ENCODE assay signal across 31 mouse cellular contexts in genomic region chr1:84079566-84079965, GRCm38 (mm10).
DNase-seq lines count a peak whose midpoint lies in the region; ATAC-seq and TF ChIP-seq lines count a peak whose summit lies in the region.
"Had no signal": no experiment of that assay in that cellular context is flagged by ENCODE, and none has a peak within 500 bp of the region (broad histone marks: within the 10 kb centered on the region; RNA-seq: fewer than 3 reads in every experiment).

No protein-coding gene starts in this region.

- H3K27ac ChIP-seq in hindbrain, embryonic 13.5 days: peak overlapping the region; percentile 56
- H3K27ac ChIP-seq in hindbrain, embryonic 11.5 days (ENCODE audit: low read depth, low read length): no peak overlapping the region
- no peak overlapping the region for H3K27ac ChIP-seq in midbrain, embryonic 15.5 days
- no peak overlapping the region for H3K27ac ChIP-seq in midbrain, embryonic 10.5 days (replicated peaks)
- H3K27ac ChIP-seq in hindbrain, postnatal 0 days: peak overlapping the region; percentile 20; the same call in 1 of the 2 replicates
- H3K27ac ChIP-seq: embryonic facial prominence, embryonic 12.5 days; heart, embryonic 10.5 days; kidney, embryonic 15.5 days; left cerebral cortex, adult 2 months; limb, embryonic 13.5 days; lung, embryonic 15.5 days; midbrain, embryonic 12.5 days; stomach, postnatal 0 days had no signal

- no peak overlapping the region for H3K4me3 ChIP-seq in hindbrain, embryonic 13.5 days
- H3K4me3 ChIP-seq in hindbrain, embryonic 11.5 days (ENCODE audit: low read depth, low read length): no peak overlapping the region
- no peak overlapping the region for H3K4me3 ChIP-seq in midbrain, embryonic 15.5 days
- H3K4me3 ChIP-seq in midbrain, embryonic 10.5 days: no peak overlapping the region
- no peak overlapping the region for H3K4me3 ChIP-seq in hindbrain, postnatal 0 days (ENCODE audit: low read length)
- H3K4me3 ChIP-seq: embryonic facial prominence, embryonic 12.5 days; heart, embryonic 10.5 days; kidney, embryonic 15.5 days; left cerebral cortex, adult 2 months; limb, embryonic 13.5 days; lung, embryonic 15.5 days; midbrain, embryonic 12.5 days; myocyte had no signal

- peaks cover 12% of the 10 kb centered on the region for H3K4me1 ChIP-seq in hindbrain, embryonic 13.5 days (replicated peaks)
- H3K4me1 ChIP-seq in hindbrain, embryonic 11.5 days (replicated peaks; ENCODE audit: control insufficient read depth, insufficient read depth, low read length): no peaks in the 10 kb centered on the region
- H3K4me1 ChIP-seq in midbrain, embryonic 15.5 days: 0 out of 2 replicates have a peak, but pooled peaks cover 5% of the 10 kb centered on the region
- H3K4me1 ChIP-seq in midbrain, embryonic 10.5 days: no peaks in the 10 kb centered on the region
- H3K4me1 ChIP-seq in hindbrain, postnatal 0 days (ENCODE audit: insufficient read depth, low read length): no peaks in the 10 kb centered on the region
- H3K4me1 ChIP-seq: heart, embryonic 10.5 days; kidney, embryonic 15.5 days; limb, embryonic 13.5 days; lung, embryonic 15.5 days; midbrain, embryonic 12.5 days had no signal

- no peaks in the 10 kb centered on the region for H3K27me3 ChIP-seq in hindbrain, embryonic 13.5 days
- no peaks in the 10 kb centered on the region for H3K27me3 ChIP-seq in hindbrain, embryonic 11.5 days (ENCODE audit: control insufficient read depth, insufficient read depth, low read length)
- H3K27me3 ChIP-seq in midbrain, embryonic 15.5 days (replicated peaks): no peaks in the 10 kb centered on the region
- H3K27me3 ChIP-seq in midbrain, embryonic 10.5 days (ENCODE audit: low read depth, poor library complexity, severe bottlenecking): no peaks in the 10 kb centered on the region
- no peaks in the 10 kb centered on the region for H3K27me3 ChIP-seq in hindbrain, postnatal 0 days (ENCODE audit: insufficient read depth, low read length)
- H3K27me3 ChIP-seq: embryonic facial prominence, embryonic 12.5 days; kidney, embryonic 15.5 days; limb, embryonic 13.5 days; lung, embryonic 15.5 days; midbrain, embryonic 12.5 days had no signal

- no peak overlapping the region for H3K4me2 ChIP-seq in hindbrain, embryonic 13.5 days
- no peak overlapping the region for H3K4me2 ChIP-seq in hindbrain, embryonic 11.5 days (replicated peaks; ENCODE audit: low read depth, low read length)
- no peak overlapping the region for H3K4me2 ChIP-seq in midbrain, embryonic 15.5 days
- H3K4me2 ChIP-seq in hindbrain, postnatal 0 days (ENCODE audit: low read depth, low read length): no peak overlapping the region
- H3K4me2 ChIP-seq: embryonic facial prominence, embryonic 12.5 days; kidney, embryonic 15.5 days; limb, embryonic 13.5 days; liver, embryonic 11.5 days; lung, embryonic 15.5 days; midbrain, embryonic 12.5 days had no signal

- ATAC-seq in hindbrain, embryonic 13.5 days (ENCODE audit: low FRiP score): 0 out of 2 replicates have a peak, but pooled peaks have one; percentile 34
- ATAC-seq in hindbrain, embryonic 11.5 days (ENCODE audit: low FRiP score): no peak
- 0 out of 2 replicates have a peak, but pooled peaks have one; percentile 32 for ATAC-seq in midbrain, embryonic 15.5 days (replicated peaks)
- 0 out of 2 replicates have a peak, but pooled peaks have one; percentile 24 for ATAC-seq in hindbrain, postnatal 0 days
- ATAC-seq: activated CD4-positive, CD25-positive, alpha-beta regulatory T cell, adult 4 months; inflammation-experienced regulatory T-cells, adult 6 months had no signal

- DNase-seq in hindbrain, embryonic 11.5 days (ENCODE audit: low spot score): no peak
- DNase-seq in midbrain, embryonic 10.5 days (ENCODE audit: low spot score): no peak
- peak; percentile 37 for DNase-seq in hindbrain, postnatal 0 days (ENCODE audit: low spot score)
- no peak for DNase-seq in right cerebral cortex, adult 18-20 months
- DNase-seq in adrenal gland, postnatal 14 days: no peak
- DNase-seq: adrenal gland, adult 2 months; B cell, adult 2 months; cerebellum, adult 8-10 months; cerebellum, postnatal 25 days; gastrocnemius, postnatal 25 days; heart, adult 11 months; heart, postnatal 36 days; kidney, adult 11 months; kidney, postnatal 25 days; right cerebral cortex, postnatal 4 days; thymus, adult 18-20 months; thymus, postnatal 25 days had no signal

- H3K9ac ChIP-seq in hindbrain, embryonic 13.5 days: no peak overlapping the region
- no peak overlapping the region for H3K9ac ChIP-seq in hindbrain, embryonic 11.5 days (ENCODE audit: low read depth, low read length)
- no peak overlapping the region for H3K9ac ChIP-seq in midbrain, embryonic 15.5 days
- no peak overlapping the region for H3K9ac ChIP-seq in hindbrain, postnatal 0 days (replicated peaks; ENCODE audit: low read length)
- H3K9ac ChIP-seq: embryonic facial prominence, embryonic 12.5 days; kidney, embryonic 15.5 days; limb, embryonic 13.5 days; lung, embryonic 15.5 days; midbrain, embryonic 12.5 days had no signal

- no peak for TF ChIP-seq CTCF in hindbrain, postnatal 0 days (IDR thresholded peaks at IDR 0.05; ENCODE audit: low read depth)

- 52% methylated on average over 8 of the region's 8 CpGs for WGBS in hindbrain, embryonic 13.5 days
- 73% methylated on average over 8 of the region's 8 CpGs for WGBS in hindbrain, embryonic 11.5 days
- WGBS in midbrain, embryonic 15.5 days: 54% methylated on average over 8 of the region's 8 CpGs
- 82% methylated on average over 8 of the region's 8 CpGs for WGBS in midbrain, embryonic 10.5 days
- WGBS in hindbrain, postnatal 0 days: 42% methylated on average over 8 of the region's 8 CpGs

- no peaks in the 10 kb centered on the region for H3K9me3 ChIP-seq in hindbrain, embryonic 13.5 days
- H3K9me3 ChIP-seq in hindbrain, embryonic 11.5 days (ENCODE audit: control insufficient read depth, low read length): no peaks in the 10 kb centered on the region; the same call in 1 of the 2 replicates
- H3K9me3 ChIP-seq in midbrain, embryonic 15.5 days: no peaks in the 10 kb centered on the region
- 0 out of 2 replicates have a peak, but pooled peaks cover 4% of the 10 kb centered on the region for H3K9me3 ChIP-seq in midbrain, embryonic 10.5 days (replicated peaks)
- no peaks in the 10 kb centered on the region for H3K9me3 ChIP-seq in hindbrain, postnatal 0 days (ENCODE audit: low read length)
- H3K9me3 ChIP-seq: embryonic facial prominence, embryonic 12.5 days; heart, embryonic 10.5 days; kidney, embryonic 15.5 days; lung, embryonic 15.5 days; midbrain, embryonic 12.5 days had no signal

- peaks cover 5% of the 10 kb centered on the region for H3K36me3 ChIP-seq in hindbrain, embryonic 13.5 days
- H3K36me3 ChIP-seq in hindbrain, embryonic 11.5 days (ENCODE audit: control insufficient read depth, insufficient read depth, low read length): no peaks in the 10 kb centered on the region
- H3K36me3 ChIP-seq in midbrain, embryonic 15.5 days (replicated peaks): no peaks in the 10 kb centered on the region
- H3K36me3 ChIP-seq in midbrain, embryonic 10.5 days: no peaks in the 10 kb centered on the region
- no peaks in the 10 kb centered on the region for H3K36me3 ChIP-seq in hindbrain, postnatal 0 days (ENCODE audit: insufficient read depth, low read length)
- H3K36me3 ChIP-seq: embryonic facial prominence, embryonic 12.5 days; heart, embryonic 10.5 days; kidney, embryonic 15.5 days; lung, embryonic 15.5 days had no signal

Comparison
In these comparisons a context has a peak if more than half of its experiments do, and no peak if none do; other contexts are left out.
1. H3K27ac ChIP-seq: peak in hindbrain, embryonic 13.5 days (single experiment) and hindbrain, postnatal 0 days (single experiment); none in hindbrain, embryonic 11.5 days (single experiment), midbrain, embryonic 15.5 days (single experiment) and midbrain, embryonic 10.5 days (single experiment).